Mouse (Mus musculus) gastrocnemius, postnatal 36 days (tissue): ENCODE results near the gene Diras1. TPM values are rescaled to one million over a fixed set of nuclear protein-coding genes. Genes with fewer than 3 reads are reported as not detected.

Experiments
- DNase-seq, 2 experiments: peaks; one replicate each; pipeline ENCODE4 v3.0.0; 2022
- intact Hi-C: fragments of 180-260 bp; cut with DNase I; formaldehyde crosslinking; loops from one replicate; pipeline ENCODE4 v1.15.1; 2025
- total RNA-seq, 2 experiments: library from RNA; stranded (reverse); gene quantifications; 2 replicates each; pipeline ENCODE4 v1.2.3; 2021

Diras1 gene
- total RNA-seq, 2 experiments from 2014 or later, result 0.08 TPM; not detected in 1

GRCm38 (mm10) chr10:80985241-80985969, 40.1 kb downstream of the Diras1 start:
- DNase-seq, result peak; percentile 51 to 59
- intact Hi-C loops, result loop anchor here (5.0 kb wide), 1 partner anchor 173 kb away; the partner anchor contains the start of gene Jsrp1

DNA sequence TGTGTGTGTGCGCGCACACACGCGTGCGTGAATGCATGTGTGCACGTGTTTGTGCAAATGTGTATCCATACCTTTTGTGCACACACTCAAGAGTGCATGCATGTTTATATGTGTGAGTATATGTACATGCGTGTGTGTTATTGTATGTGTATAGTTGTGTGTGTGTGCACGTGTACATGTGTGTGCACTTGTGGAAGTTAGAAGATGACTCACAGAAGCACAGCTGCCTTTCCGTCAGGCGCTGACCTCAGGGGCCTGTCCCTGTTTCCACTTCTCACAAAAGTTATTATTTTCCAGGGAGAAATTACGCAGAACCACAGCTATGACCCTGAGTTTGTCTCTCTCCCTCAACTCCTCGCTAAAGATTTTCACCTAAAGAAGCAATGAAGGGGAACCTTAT, 41.2 kb downstream of the Diras1 start:
- intact Hi-C loops, result no loop called here
- no peak for DNase-seq

- no peak for DNase-seq
- intact Hi-C loops, result no loop called here
Measured at GRCm38 (mm10) chr10:80982381-80982780, 43.1 kb downstream of the Diras1 start.

GRCm38 (mm10) chr10:80981564-80982112, 43.8 kb downstream of the Diras1 start:
- intact Hi-C loops, result no loop called here
- no peak for DNase-seq

DNA sequence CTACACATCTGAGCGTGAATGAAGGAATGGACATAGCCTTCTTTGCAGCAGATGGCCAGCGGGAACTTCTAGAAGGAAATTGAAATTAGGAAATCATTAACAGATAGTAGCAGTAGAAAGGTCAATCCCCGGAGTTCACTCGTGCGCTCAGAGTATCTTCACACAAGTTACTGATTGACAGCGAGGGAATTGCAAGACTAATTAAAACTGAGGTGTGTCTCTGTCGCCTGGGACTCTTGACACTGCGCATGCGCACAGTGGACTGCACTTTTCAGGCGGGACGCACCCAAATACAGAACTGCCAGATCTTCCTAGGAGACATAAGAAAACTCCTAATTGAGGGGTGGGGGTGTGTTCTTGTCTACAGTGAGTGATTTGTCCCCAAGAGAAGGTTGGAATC, 50.0 kb downstream of the Diras1 start:
- DNase-seq, result no peak
- intact Hi-C loops, result no loop called here

GRCm38 (mm10) chr10:80973722-80974121, 51.7 kb downstream of the Diras1 start:
- intact Hi-C loops, result no loop called here

DNA sequence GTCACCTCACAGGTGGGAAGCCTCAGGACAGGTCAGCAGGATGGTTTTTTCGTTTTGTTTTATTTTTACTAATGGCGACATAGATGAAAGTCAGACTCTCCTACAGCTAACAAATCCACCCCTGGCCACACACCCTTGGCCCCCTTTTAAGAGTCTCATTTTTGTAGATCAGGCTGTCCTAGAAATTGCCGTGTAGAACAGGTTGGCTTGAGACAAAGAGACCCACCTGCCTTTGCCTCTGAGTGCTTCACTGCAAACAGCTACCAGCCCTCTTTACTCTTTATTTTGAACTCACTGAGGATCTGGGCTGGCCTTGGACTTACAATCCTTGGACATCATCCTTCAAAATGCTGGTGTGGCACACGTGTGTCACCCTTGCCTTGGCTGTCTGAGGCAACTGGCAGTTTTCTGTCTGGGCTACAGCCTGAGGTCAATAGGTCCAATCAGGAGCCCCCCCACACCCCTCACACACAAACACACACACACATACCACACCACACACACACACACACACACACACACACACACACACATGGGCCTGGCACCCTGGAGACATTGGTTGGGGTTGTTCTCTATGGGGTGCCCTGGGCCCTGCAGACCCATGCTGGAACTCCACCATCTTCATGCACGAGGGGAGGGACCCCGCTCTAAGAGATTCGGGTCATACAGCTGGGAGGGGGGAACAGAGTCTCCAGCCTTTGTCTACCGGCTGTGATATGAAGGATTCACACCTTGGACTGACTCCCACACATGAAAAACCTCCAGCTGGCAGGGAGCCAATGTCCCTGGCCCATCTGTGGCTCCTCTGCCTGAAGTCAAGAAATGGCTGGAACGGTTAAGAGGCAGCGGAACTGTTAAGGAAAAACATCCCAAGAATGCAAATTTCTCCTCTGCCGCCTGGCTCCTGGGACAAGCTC, 53.1 kb downstream of the Diras1 start:
- DNase-seq, result peak in 1 of 2 experiments; percentile 55
- intact Hi-C loops, result no loop called here

More at GRCm38 (mm10) chr10:80973722-80974121, 51.7 kb downstream of the Diras1 start:
- no peak for DNase-seq

DNA sequence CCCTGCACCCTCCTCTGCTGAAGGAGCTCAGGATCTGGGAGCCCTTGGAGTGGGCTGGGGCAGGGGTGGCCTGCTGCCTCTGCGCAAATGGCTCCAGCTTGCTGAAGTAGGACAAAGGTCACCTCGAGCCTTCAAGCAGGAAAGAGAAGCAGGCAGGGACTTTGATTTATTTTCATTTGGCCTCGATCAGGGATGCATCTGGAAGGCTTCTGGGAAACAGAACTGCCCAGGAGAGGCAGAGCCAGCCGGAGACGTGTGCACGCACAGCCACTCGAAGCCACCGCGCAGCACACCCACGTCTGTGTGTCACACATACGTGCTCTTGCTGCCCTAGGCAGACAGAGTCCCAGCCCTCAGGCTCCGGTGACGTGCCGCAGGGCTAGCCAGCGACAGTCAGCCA, 53.9 kb downstream of the Diras1 start:
- intact Hi-C loops, result no loop called here
- DNase-seq, result no peak

DNA sequence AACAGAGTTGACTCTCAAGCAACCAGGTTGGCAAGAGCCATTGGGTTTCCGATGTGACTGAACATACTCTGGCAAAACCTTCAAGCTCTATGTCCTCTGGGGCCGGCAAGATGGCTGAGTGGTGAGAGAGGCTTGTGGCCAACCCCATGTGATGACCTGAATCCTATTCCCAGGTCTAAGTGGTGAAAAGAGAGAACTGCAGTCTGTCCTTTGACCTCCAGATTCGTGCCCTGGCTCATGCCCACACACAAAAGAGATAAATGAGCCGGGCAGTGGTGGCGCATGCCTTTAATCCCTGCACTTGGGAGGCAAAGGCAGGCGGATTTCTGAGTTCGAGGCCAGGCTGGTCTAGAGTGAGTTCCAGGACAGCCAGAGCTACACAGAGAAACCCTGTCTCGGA, 55.3 kb downstream of the Diras1 start:
- intact Hi-C loops, result no loop called here
- no peak for DNase-seq

Other genes with a start within 250 kb of the Diras1 start
- 10 to 100 TPM; 23.1 to 29.4 TPM for gene Sf3a2, start 227.5 kb downstream of the Diras1 start, total RNA-seq
- 10 to 100 TPM; 21.6 to 22.5 TPM for gene Plekhj1, start 227.0 kb downstream of the Diras1 start, total RNA-seq
- gene Amh, start 220.4 kb downstream of the Diras1 start, total RNA-seq, result under 1 TPM; 0.25 to 0.41 TPM
- gene Jsrp1, start 212.2 kb downstream of the Diras1 start, total RNA-seq, result 100 to 1,000 TPM; 387 to 405 TPM
- gene Oaz1, start 199.0 kb downstream of the Diras1 start, total RNA-seq, result 100 to 1,000 TPM; 611 to 682 TPM
- gene Lingo3, start 181.6 kb downstream of the Diras1 start, total RNA-seq, result 10 to 100 TPM in 1 of 2 experiments, 1 to 10 TPM in 1; 8.4 to 10.3 TPM
- 10 to 100 TPM; 13.7 to 18.8 TPM for gene Lsm7, start 170.5 kb downstream of the Diras1 start, total RNA-seq
- gene Sppl2b, start 170.4 kb downstream of the Diras1 start, total RNA-seq, result 10 to 100 TPM; 13.6 to 17.6 TPM
- not detected for gene Tmprss9, start 153.8 kb downstream of the Diras1 start, total RNA-seq
- gene Timm13, start 124.7 kb downstream of the Diras1 start, total RNA-seq, result 100 to 1,000 TPM; 106 to 120 TPM
- gene Lmnb2, start 107.4 kb downstream of the Diras1 start, total RNA-seq, result 1 to 10 TPM; 2.6 to 3.1 TPM
- gene Gadd45b, start 95.6 kb downstream of the Diras1 start, total RNA-seq, result 10 to 100 TPM; 26.7 to 31.7 TPM
- under 1 TPM; 0.57 to 0.64 TPM for gene Gng7, start 10.7 kb downstream of the Diras1 start, total RNA-seq
- gene Slc39a3, start 11.8 kb upstream of the Diras1 start, total RNA-seq, result 10 to 100 TPM; 11.7 to 12.0 TPM
- 10 to 100 TPM; 86.2 to 89.5 TPM for gene Sgta, start 34.5 kb upstream of the Diras1 start, total RNA-seq
- gene Thop1, start 44.4 kb upstream of the Diras1 start, total RNA-seq, result 10 to 100 TPM; 20.3 to 24.9 TPM
- under 1 TPM in 1 of 2 experiments, not detected in 1; 0.23 TPM for gene Creb3l3, start 73.2 kb upstream of the Diras1 start, total RNA-seq
- 100 to 1,000 TPM; 160 to 174 TPM for gene Map2k2, start 80.3 kb upstream of the Diras1 start, total RNA-seq
- 10 to 100 TPM; 22.4 to 27.8 TPM for gene Zbtb7a, start 109.6 kb upstream of the Diras1 start, total RNA-seq
- gene Pias4, start 142.3 kb upstream of the Diras1 start, total RNA-seq, result 10 to 100 TPM; 14.0 to 16.3 TPM
- gene Eef2, start 151.0 kb upstream of the Diras1 start, total RNA-seq, result 100 to 1,000 TPM; 880 to 957 TPM
- gene Dapk3, start 157.3 kb upstream of the Diras1 start, total RNA-seq, result 10 to 100 TPM; 21.1 to 23.9 TPM
- not detected for gene 4930442H23Rik, start 158.2 kb upstream of the Diras1 start, total RNA-seq
- gene Nmrk2, start 176.4 kb upstream of the Diras1 start, total RNA-seq, result 10 to 100 TPM; 44.9 to 76.8 TPM
- gene Atcay, start 205.2 kb upstream of the Diras1 start, total RNA-seq, result not detected
- 1 to 10 TPM; 1.9 TPM for gene Zfr2, start 207.5 kb upstream of the Diras1 start, total RNA-seq
- gene Matk, start 227.3 kb upstream of the Diras1 start, total RNA-seq, result under 1 TPM in 1 of 2 experiments, not detected in 1; 0.22 TPM
- 10 to 100 TPM; 90.6 to 91.0 TPM for gene Mrpl54, start 241.3 kb upstream of the Diras1 start, total RNA-seq
- 100 to 1,000 TPM in 1 of 2 experiments, 10 to 100 TPM in 1; 98.5 to 102 TPM for gene Apba3, start 241.3 kb upstream of the Diras1 start, total RNA-seq